Mouse (Mus musculus): ENCODE measurements around the gene Fam219b. TPM values are rescaled to one million over a fixed set of nuclear protein-coding genes. Genes with fewer than 3 reads are reported as not detected.

Gene Fam219b
- polyA plus RNA-seq, 1 experiment from 2014 or later: 19.0 TPM

DNA sequence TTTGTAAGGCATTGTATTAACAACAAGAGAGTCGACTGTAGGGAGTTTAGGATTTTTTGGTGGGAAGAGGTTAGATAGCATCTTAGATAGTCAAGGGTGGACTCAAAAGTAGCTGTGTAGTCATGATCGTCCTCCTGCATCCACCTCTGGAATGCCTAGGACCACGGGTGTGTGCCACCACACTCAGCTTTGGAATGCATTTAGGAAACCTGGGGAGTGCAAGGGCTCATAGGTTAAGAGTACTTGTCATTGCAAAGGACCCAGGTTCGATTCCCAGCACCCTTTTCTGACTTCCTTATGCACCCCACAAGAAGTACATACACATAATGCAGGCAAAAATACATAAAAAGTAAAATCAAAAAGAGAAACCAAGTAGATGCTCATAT, 14.5 kb upstream of the Fam219b start:
- 73% methylated on average over 4 of the region's 4 CpGs for WGBS
- peaks cover 28% of the 10 kb centered on the region for H3K4me1 ChIP-seq (ENCODE audit: insufficient read depth, low read length)
- peak overlapping the region; percentile 71 for H3K4me2 ChIP-seq (replicated peaks; ENCODE audit: low read depth, low read length)
- no peaks in the 10 kb centered on the region for H3K9me3 ChIP-seq (ENCODE audit: low read length)
- ATAC-seq (ENCODE audit: low FRiP score, low TSS enrichment): no peak
- peak overlapping the region; percentile 98 for H3K4me3 ChIP-seq (ENCODE audit: low read length)
- H3K27ac ChIP-seq (ENCODE audit: low read length): no peak overlapping the region
- H3K36me3 ChIP-seq (ENCODE audit: insufficient read depth, low read length): no peaks in the 10 kb centered on the region
- H3K9ac ChIP-seq (replicated peaks; ENCODE audit: low read length): peak overlapping the region; percentile 97; the same call in 1 of the 2 replicates
- H3K27me3 ChIP-seq (ENCODE audit: insufficient read depth, low read length): no peaks in the 10 kb centered on the region

DNA sequence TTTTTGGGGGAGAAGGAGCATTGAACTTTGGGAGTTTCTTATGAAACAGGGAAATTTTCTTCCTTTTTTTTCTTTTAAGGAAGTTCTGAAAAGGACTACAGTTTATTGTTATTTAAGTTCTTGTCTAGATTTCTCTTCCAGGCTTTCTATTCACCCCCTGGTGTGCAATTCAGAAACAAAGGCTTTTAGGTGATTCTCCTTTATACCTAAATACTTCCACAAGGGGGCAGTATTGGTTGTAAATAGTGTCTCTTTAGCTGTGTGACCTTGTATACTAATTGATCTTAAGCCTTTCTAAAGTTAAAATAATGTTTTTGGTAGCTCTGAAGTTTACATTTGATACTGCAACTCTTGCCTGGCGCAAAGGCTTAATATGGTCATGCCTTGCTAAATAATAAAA, 13.6 kb upstream of the Fam219b start:
- Histone ChIP-seq H3K27ac (ENCODE audit: low read length) (no peak overlapping the region), H3K4me2 (replicated peaks; ENCODE audit: low read depth, low read length) (no peak overlapping the region), H3K36me3 (ENCODE audit: insufficient read depth, low read length) (peaks cover 2% of the 10 kb centered on the region; the same call in 1 of the 2 replicates), H3K9ac (replicated peaks; ENCODE audit: low read length) (no peak overlapping the region), H3K4me1 (ENCODE audit: insufficient read depth, low read length) (peaks cover 28% of the 10 kb centered on the region), H3K4me3 (ENCODE audit: low read length) (no peak overlapping the region), H3K9me3 (ENCODE audit: low read length) (no peaks in the 10 kb centered on the region), H3K27me3 (ENCODE audit: insufficient read depth, low read length) (no peaks in the 10 kb centered on the region)
- 78% methylated on average over 1 of the region's 1 CpGs for WGBS
- ATAC-seq (ENCODE audit: low FRiP score, low TSS enrichment): no peak

GRCm38 (mm10) chr9:57524439-57524838, 12.9 kb upstream of the Fam219b start:
- H3K4me2 ChIP-seq (replicated peaks; ENCODE audit: low read depth, low read length): no peak overlapping the region
- no peak overlapping the region for H3K27ac ChIP-seq (ENCODE audit: low read length)
- no peak for ATAC-seq (ENCODE audit: low FRiP score, low TSS enrichment)
- no peak overlapping the region for H3K9ac ChIP-seq (replicated peaks; ENCODE audit: low read length)
- no peak overlapping the region for H3K4me3 ChIP-seq (ENCODE audit: low read length)
- H3K36me3 ChIP-seq (ENCODE audit: insufficient read depth, low read length): peaks cover 2% of the 10 kb centered on the region; the same call in 1 of the 2 replicates
- H3K9me3 ChIP-seq (ENCODE audit: low read length): no peaks in the 10 kb centered on the region
- peaks cover 28% of the 10 kb centered on the region for H3K4me1 ChIP-seq (ENCODE audit: insufficient read depth, low read length)
- no peaks in the 10 kb centered on the region for H3K27me3 ChIP-seq (ENCODE audit: insufficient read depth, low read length)

DNA sequence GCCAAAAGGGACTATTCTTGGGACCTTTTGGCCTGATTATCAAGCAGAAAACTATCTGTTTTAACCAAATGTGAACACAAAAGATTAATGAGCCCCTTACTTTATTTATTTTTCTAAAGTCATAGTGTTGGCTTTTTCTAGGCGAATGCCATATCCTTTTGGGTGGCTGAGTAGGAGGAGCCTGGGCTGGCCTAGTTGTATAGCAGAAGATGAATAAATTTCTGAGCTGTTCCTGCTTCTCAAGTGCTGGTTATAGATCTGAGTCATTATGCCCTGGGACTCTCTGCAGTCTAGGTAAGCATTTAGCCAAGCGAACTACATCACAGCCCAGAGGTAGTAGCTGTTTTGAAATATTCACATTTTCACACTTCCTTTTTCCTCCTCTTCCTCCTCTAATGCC, 11.8 kb upstream of the Fam219b start:
- ATAC-seq (ENCODE audit: low FRiP score, low TSS enrichment): no peak
- H3K9me3 ChIP-seq (ENCODE audit: low read length): no peaks in the 10 kb centered on the region
- no peaks in the 10 kb centered on the region for H3K27me3 ChIP-seq (ENCODE audit: insufficient read depth, low read length)
- H3K27ac ChIP-seq (ENCODE audit: low read length): no peak overlapping the region
- H3K36me3 ChIP-seq (ENCODE audit: insufficient read depth, low read length): peaks cover 6% of the 10 kb centered on the region; the same call in 1 of the 2 replicates
- 62% methylated on average over 2 of the region's 2 CpGs for WGBS
- no peak overlapping the region for H3K9ac ChIP-seq (replicated peaks; ENCODE audit: low read length)
- H3K4me3 ChIP-seq (ENCODE audit: low read length): no peak overlapping the region
- H3K4me1 ChIP-seq (ENCODE audit: insufficient read depth, low read length): peaks cover 28% of the 10 kb centered on the region
- no peak overlapping the region for H3K4me2 ChIP-seq (replicated peaks; ENCODE audit: low read depth, low read length)

DNA sequence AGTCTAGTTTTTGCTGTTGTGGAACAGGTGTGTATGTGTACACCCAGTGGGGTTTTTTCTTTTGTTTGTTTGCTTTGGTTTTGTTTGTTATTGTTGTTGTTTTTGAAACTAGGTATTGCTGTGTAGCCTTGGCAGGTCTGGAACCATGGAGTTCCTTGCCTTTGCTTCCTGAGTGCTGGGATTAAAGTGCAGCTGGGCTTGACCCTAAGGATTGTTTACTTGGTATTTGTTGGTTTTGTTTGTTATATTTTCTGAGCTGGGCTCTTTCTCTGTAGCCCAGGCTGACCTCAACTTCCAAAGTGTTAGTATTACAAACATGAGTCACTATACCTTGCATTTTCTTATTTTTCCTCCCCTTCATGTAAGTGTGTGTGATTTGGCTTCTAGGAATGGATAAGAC, 10.9 kb upstream of the Fam219b start:
- Histone ChIP-seq H3K9ac (replicated peaks; ENCODE audit: low read length) (no peak overlapping the region), H3K4me2 (replicated peaks; ENCODE audit: low read depth, low read length) (no peak overlapping the region), H3K27me3 (ENCODE audit: insufficient read depth, low read length) (no peaks in the 10 kb centered on the region), H3K27ac (ENCODE audit: low read length) (no peak overlapping the region), H3K4me1 (ENCODE audit: insufficient read depth, low read length) (peaks cover 28% of the 10 kb centered on the region), H3K9me3 (ENCODE audit: low read length) (no peaks in the 10 kb centered on the region), H3K4me3 (ENCODE audit: low read length) (no peak overlapping the region), H3K36me3 (ENCODE audit: insufficient read depth, low read length) (peaks cover 12% of the 10 kb centered on the region)
- ATAC-seq (ENCODE audit: low FRiP score, low TSS enrichment): no peak

- no peak for ATAC-seq (ENCODE audit: low FRiP score, low TSS enrichment)
- H3K9me3 ChIP-seq (ENCODE audit: low read length): no peaks in the 10 kb centered on the region
- H3K27ac ChIP-seq (ENCODE audit: low read length): no peak overlapping the region
- H3K4me3 ChIP-seq (ENCODE audit: low read length): no peak overlapping the region
- H3K36me3 ChIP-seq (ENCODE audit: insufficient read depth, low read length): peaks cover 32% of the 10 kb centered on the region
- no peaks in the 10 kb centered on the region for H3K27me3 ChIP-seq (ENCODE audit: insufficient read depth, low read length)
- no peaks in the 10 kb centered on the region; the same call in 1 of the 2 replicates for H3K4me1 ChIP-seq (ENCODE audit: insufficient read depth, low read length)
- H3K9ac ChIP-seq (replicated peaks; ENCODE audit: low read length): no peak overlapping the region
- 53% methylated on average over 1 of the region's 1 CpGs for WGBS
- no peak overlapping the region for H3K4me2 ChIP-seq (replicated peaks; ENCODE audit: low read depth, low read length)
Measured at GRCm38 (mm10) chr9:57531946-57532345, 5.4 kb upstream of the Fam219b start.

DNA sequence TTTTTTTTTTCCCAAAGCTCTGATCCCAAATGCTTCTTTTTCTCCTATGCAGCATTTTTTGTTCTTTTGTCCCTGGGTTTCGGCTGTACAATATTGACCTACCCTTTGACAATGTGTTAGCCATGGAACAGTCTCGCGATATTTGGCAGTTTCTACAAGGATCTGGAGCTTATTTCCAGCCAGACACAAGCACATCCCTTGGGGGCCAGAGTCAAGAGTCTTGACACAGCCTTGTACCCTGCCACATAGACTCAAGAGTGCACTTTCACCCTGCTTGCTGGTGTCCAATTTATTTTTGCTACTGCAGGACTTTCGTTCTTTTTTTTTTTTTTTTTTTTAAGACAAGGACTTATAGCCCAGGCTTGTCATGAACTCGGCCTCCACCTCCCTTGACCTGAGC, 966 bp upstream of the Fam219b start:
- Histone ChIP-seq H3K9ac (replicated peaks; ENCODE audit: low read length) (peak overlapping the region; percentile 88; the same call in 1 of the 2 replicates), H3K36me3 (ENCODE audit: insufficient read depth, low read length) (peaks cover 28% of the 10 kb centered on the region), H3K4me2 (replicated peaks; ENCODE audit: low read depth, low read length) (peak overlapping the region; percentile 73; the same call in 1 of the 2 replicates), H3K9me3 (ENCODE audit: low read length) (no peaks in the 10 kb centered on the region), H3K4me1 (ENCODE audit: insufficient read depth, low read length) (peaks cover 8% of the 10 kb centered on the region), H3K27me3 (ENCODE audit: insufficient read depth, low read length) (no peaks in the 10 kb centered on the region), H3K4me3 (ENCODE audit: low read length) (no peak overlapping the region), H3K27ac (ENCODE audit: low read length) (no peak overlapping the region)
- ATAC-seq (ENCODE audit: low FRiP score, low TSS enrichment): no peak
- 80% methylated on average over 5 of the region's 5 CpGs for WGBS

GRCm38 (mm10) chr9:57537728-57538181, 427 bp downstream of the Fam219b start:
- H3K9me3 ChIP-seq (ENCODE audit: low read length): no peaks in the 10 kb centered on the region
- H3K4me2 ChIP-seq (replicated peaks; ENCODE audit: low read depth, low read length): peak overlapping the region; percentile 73
- H3K36me3 ChIP-seq (ENCODE audit: insufficient read depth, low read length): peaks cover 21% of the 10 kb centered on the region
- peak overlapping the region; percentile 89 for H3K4me3 ChIP-seq (ENCODE audit: low read length)
- H3K27ac ChIP-seq (ENCODE audit: low read length): peak overlapping the region; percentile 83
- H3K27me3 ChIP-seq (ENCODE audit: insufficient read depth, low read length): no peaks in the 10 kb centered on the region
- peaks cover 8% of the 10 kb centered on the region for H3K4me1 ChIP-seq (ENCODE audit: insufficient read depth, low read length)
- 0% methylated on average over 24 of the region's 24 CpGs for WGBS
- peak overlapping the region; percentile 88 for H3K9ac ChIP-seq (replicated peaks; ENCODE audit: low read length)
- ATAC-seq (ENCODE audit: low FRiP score, low TSS enrichment): no peak; the same call in 1 of the 2 replicates

DNA sequence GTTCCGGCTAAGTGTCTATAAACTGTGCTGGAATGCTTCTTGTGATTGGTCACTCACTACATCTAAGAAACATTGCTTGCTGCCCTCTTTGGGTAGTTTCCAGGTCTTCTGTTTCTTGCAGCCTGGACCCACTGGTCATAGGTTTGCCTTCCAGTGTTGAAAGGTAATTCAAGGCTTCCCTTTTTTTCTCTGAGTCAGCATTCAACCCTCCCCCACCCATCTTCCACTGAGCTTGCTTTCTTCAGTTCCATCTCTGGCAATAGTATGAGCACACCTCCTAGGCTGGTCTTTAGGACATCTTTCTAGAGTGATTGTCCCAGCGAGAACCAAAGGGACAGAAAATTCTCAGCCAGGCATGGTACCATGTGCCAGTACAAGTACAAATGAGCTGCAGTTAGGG, 2.2 kb downstream of the Fam219b start:
- H3K4me1 ChIP-seq (ENCODE audit: insufficient read depth, low read length): peaks cover 8% of the 10 kb centered on the region
- no peaks in the 10 kb centered on the region for H3K27me3 ChIP-seq (ENCODE audit: insufficient read depth, low read length)
- no peak overlapping the region for H3K4me3 ChIP-seq (ENCODE audit: low read length)
- H3K27ac ChIP-seq (ENCODE audit: low read length): no peak overlapping the region
- H3K36me3 ChIP-seq (ENCODE audit: insufficient read depth, low read length): peaks cover 22% of the 10 kb centered on the region
- H3K9ac ChIP-seq (replicated peaks; ENCODE audit: low read length): no peak overlapping the region
- H3K4me2 ChIP-seq (replicated peaks; ENCODE audit: low read depth, low read length): no peak overlapping the region
- 91% methylated on average over 2 of the region's 2 CpGs for WGBS
- H3K9me3 ChIP-seq (ENCODE audit: low read length): no peaks in the 10 kb centered on the region
- ATAC-seq (ENCODE audit: low FRiP score, low TSS enrichment): no peak

DNA sequence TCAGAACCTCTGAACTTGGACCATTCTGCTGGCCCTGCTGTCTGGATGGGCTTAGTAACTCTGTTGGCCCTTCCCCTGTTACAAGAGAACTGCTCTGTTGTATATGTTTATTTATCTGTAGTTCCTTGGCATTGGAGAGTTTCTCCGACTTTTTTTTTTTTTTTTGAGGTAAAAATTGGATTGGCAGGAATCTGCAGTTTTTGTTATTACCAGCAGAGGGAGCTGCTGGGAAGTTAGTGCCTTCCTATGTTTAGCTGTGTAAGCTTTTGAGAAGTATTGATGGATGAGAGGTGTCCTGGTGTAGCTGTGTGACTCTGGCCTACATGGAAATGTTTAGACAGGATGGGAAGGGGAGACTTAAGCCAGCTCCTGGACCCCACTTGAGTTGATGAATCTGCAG, 4.0 kb downstream of the Fam219b start:
- Histone ChIP-seq H3K4me1 (ENCODE audit: insufficient read depth, low read length) (peaks cover 8% of the 10 kb centered on the region), H3K4me2 (replicated peaks; ENCODE audit: low read depth, low read length) (no peak overlapping the region), H3K9ac (replicated peaks; ENCODE audit: low read length) (no peak overlapping the region), H3K4me3 (ENCODE audit: low read length) (no peak overlapping the region), H3K9me3 (ENCODE audit: low read length) (no peaks in the 10 kb centered on the region), H3K27me3 (ENCODE audit: insufficient read depth, low read length) (no peaks in the 10 kb centered on the region), H3K27ac (ENCODE audit: low read length) (no peak overlapping the region), H3K36me3 (ENCODE audit: insufficient read depth, low read length) (peaks cover 32% of the 10 kb centered on the region)
- no peak for ATAC-seq (ENCODE audit: low FRiP score, low TSS enrichment)
- WGBS: 9% methylated on average over 1 of the region's 1 CpGs
